Mouse (Mus musculus) ES-E14 (cell line): ENCODE results near the gene Gh.

ENCODE experiments used
- HCFC1 ChIP-seq: IDR thresholded peaks from 2 replicates; pipeline ENCODE4 v1.6.1; 2012; ENCODE audit warnings: low read length, inconsistent platforms, borderline replicate concordance; ENCODE audit not compliant: insufficient read depth
- ZC3H11A ChIP-seq: IDR thresholded peaks from 2 replicates; pipeline ENCODE4 v1.6.1; 2012; ENCODE audit warnings: low read depth, mild to moderate bottlenecking, inconsistent platforms, low read length, borderline replicate concordance

- TF ChIP-seq HCFC1 (no peak), ZC3H11A (no peak)
These were observed 27.9 kb downstream of the Gh start for GRCm38 (mm10) chr11:106273811-106274210.
